Mouse (Mus musculus) frontal cortex, adult (tissue): Measurements from ENCODE around the gene Rapgef5.

ENCODE experiments used
- ATAC-seq: cut with Nextera tagmentation; 2 replicates; pipeline ENCODE4 v1.9.2; 2017; ENCODE audit warnings: mild to moderate bottlenecking, moderate library complexity, mixed read lengths; ENCODE audit not compliant: low TSS enrichment

Gene Rapgef5

GRCm38 (mm10) chr12:117712474-117712873, 196.2 kb downstream of the Rapgef5 start:
- ATAC-seq = no peak

- no peak for ATAC-seq
Observed at GRCm38 (mm10) chr12:117713616-117714015, 197.3 kb downstream of the Rapgef5 start.

- ATAC-seq = peak; percentile 73; the same call in 1 of the 2 replicates
Observed at GRCm38 (mm10) chr12:117720794-117721747, 204.8 kb downstream of the Rapgef5 start.

GRCm38 (mm10) chr12:117721748-117722150, 205.5 kb downstream of the Rapgef5 start:
- ATAC-seq = no peak

- ATAC-seq = no peak
Observed at GRCm38 (mm10) chr12:117725011-117725410, 208.7 kb downstream of the Rapgef5 start.

GRCm38 (mm10) chr12:117727481-117728177, 211.3 kb downstream of the Rapgef5 start:
- no peak for ATAC-seq

- ATAC-seq = no peak
Observed at GRCm38 (mm10) chr12:117728178-117728611, 211.9 kb downstream of the Rapgef5 start.

GRCm38 (mm10) chr12:117733611-117734010, 217.3 kb downstream of the Rapgef5 start:
- no peak for ATAC-seq

- no peak for ATAC-seq
Observed at GRCm38 (mm10) chr12:117736130-117736529, 219.9 kb downstream of the Rapgef5 start.

- ATAC-seq = peak; percentile 68
Observed at GRCm38 (mm10) chr12:117736928-117737327, 220.6 kb downstream of the Rapgef5 start.

GRCm38 (mm10) chr12:117737332-117738031, 221.2 kb downstream of the Rapgef5 start:
- no peak for ATAC-seq

GRCm38 (mm10) chr12:117742487-117742886, 226.2 kb downstream of the Rapgef5 start:
- ATAC-seq = no peak

GRCm38 (mm10) chr12:117744580-117745483, 228.6 kb downstream of the Rapgef5 start:
- ATAC-seq = no peak

GRCm38 (mm10) chr12:117746611-117747010, 230.3 kb downstream of the Rapgef5 start:
- ATAC-seq = no peak

- no peak for ATAC-seq
Observed at GRCm38 (mm10) chr12:117751045-117751444, 234.8 kb downstream of the Rapgef5 start.

GRCm38 (mm10) chr12:117751520-117752383, 235.5 kb downstream of the Rapgef5 start:
- ATAC-seq = peak; percentile 22

GRCm38 (mm10) chr12:117756010-117756409, 239.7 kb downstream of the Rapgef5 start:
- no peak for ATAC-seq

- peak; percentile 57 for ATAC-seq
Observed at GRCm38 (mm10) chr12:117760373-117760772, 244.1 kb downstream of the Rapgef5 start.

GRCm38 (mm10) chr12:117760846-117761245, 244.6 kb downstream of the Rapgef5 start:
- no peak for ATAC-seq

- peak; percentile 76 for ATAC-seq
Observed at GRCm38 (mm10) chr12:117761698-117762097, 245.4 kb downstream of the Rapgef5 start.
